Mouse (Mus musculus) neural tube, embryonic 15.5 days (tissue): ENCODE measurements around the gene Grin2a. TPM values are rescaled to one million over a fixed set of nuclear protein-coding genes. Genes with fewer than 3 reads are reported as not detected.

ENCODE experiments used
- ATAC-seq: fragments of 200-750 bp; cut with Nextera tagmentation; 2 replicates; pipeline ENCODE4 v1.8.0; 2017; ENCODE audit warnings: mild to moderate bottlenecking, moderate TSS enrichment, moderate library complexity; ENCODE audit not compliant: low FRiP score
- H3K27ac ChIP-seq: fragments of 300-500 bp; sonication (generic); replicated peaks from 2 replicates; pipeline ENCODE4 v1.5.1; 2015; ENCODE audit warnings: mild to moderate bottlenecking, inconsistent platforms
- H3K27me3 ChIP-seq: fragments of 300-500 bp; sonication (generic); replicated peaks from 2 replicates; pipeline ENCODE4 v1.6.1; 2015; ENCODE audit warnings: inconsistent platforms
- H3K36me3 ChIP-seq: fragments of 300-500 bp; sonication (generic); 2 replicates; pipeline ENCODE4 v1.6.1; 2015; ENCODE audit warnings: inconsistent platforms
- H3K4me1 ChIP-seq: fragments of 300-500 bp; sonication (generic); 2 replicates; pipeline ENCODE4 v1.6.1; 2015; ENCODE audit warnings: inconsistent platforms
- H3K4me2 ChIP-seq: fragments of 300-500 bp; sonication (generic); 2 replicates; pipeline ENCODE4 v1.6.1; 2015; ENCODE audit warnings: inconsistent platforms, mild to moderate bottlenecking, moderate library complexity
- H3K4me3 ChIP-seq: fragments of 300-500 bp; sonication (generic); replicated peaks from 2 replicates; pipeline ENCODE4 v1.5.1; 2015; ENCODE audit warnings: mild to moderate bottlenecking, inconsistent platforms
- H3K9ac ChIP-seq: fragments of 300-500 bp; sonication (generic); replicated peaks from 2 replicates; pipeline ENCODE4 v1.6.1; 2015; ENCODE audit warnings: mild to moderate bottlenecking, inconsistent platforms
- H3K9me3 ChIP-seq: fragments of 300-500 bp; sonication (generic); replicated peaks from 2 replicates; pipeline ENCODE4 v1.6.1; 2016; ENCODE audit warnings: inconsistent platforms
- WGBS: fragments of 180-500 bp; shearing (Covaris S2); methylation state at CpG from one replicate; pipeline ENCODE4 v1.1.7; 2015; ENCODE audit warnings: mixed read lengths; 5-methylcytosine and 5-hydroxymethylcytosine counted together
- polyA plus RNA-seq: library from polyadenylated mRNA; unstranded; fragments of >200 nt; fragmentation: Nextera tagmentation; extraction: Ambion mirVana; gene quantifications from 2 replicates; pipeline ENCODE4 v1.2.1, GENCODE M21; 2015

Gene Grin2a
- polyA plus RNA-seq, 1 experiment from 2014 or later = 15.6 TPM

DNA sequence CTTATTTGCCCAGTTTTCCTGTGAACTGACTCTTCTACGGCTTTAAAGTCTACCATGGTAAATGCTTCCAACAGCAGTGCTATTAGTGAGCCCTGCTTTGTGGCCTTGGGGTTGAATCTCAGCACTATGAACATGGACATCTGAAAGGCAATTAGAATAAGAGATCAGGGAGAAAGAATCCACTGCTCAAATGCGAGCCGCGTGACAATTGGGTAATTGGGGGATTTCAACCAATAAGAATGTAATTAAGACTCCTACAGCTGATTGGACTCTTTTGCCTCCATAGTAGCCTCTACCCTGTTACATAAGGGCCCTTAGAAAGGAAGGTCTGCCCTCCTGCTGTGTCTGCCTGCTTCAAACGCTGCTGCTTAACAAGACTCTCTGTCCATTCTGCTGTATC lies 315.4 kb downstream of the Grin2a start:
- Histone ChIP-seq H3K4me3 (no peak overlapping the region), H3K27me3 (no peaks in the 10 kb centered on the region), H3K9me3 (no peaks in the 10 kb centered on the region), H3K4me2 (no peak overlapping the region), H3K27ac (no peak overlapping the region), H3K9ac (no peak overlapping the region), H3K4me1 (peaks cover 13% of the 10 kb centered on the region), H3K36me3 (no peaks in the 10 kb centered on the region)
- 42% methylated on average over 5 of the region's 5 CpGs for WGBS
- no peak for ATAC-seq

DNA sequence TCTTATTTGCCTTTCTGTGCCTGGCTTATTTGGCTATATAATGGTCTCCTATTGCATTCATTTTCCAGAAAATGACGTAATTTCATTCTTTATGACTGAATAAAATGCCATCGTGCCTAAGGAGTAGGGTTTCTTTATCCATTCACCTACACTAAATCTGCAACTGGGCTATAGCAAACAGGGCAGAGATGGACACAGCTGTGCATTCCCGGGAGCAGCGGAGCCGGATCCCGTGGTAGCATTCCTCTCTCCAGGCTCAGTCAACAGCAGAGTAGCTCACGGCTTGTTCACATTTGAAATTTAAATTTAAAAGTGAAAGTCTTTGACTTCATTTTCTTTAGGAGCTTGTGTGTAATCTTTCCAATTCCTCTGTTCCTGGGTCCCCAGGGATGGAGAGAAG lies 316.6 kb downstream of the Grin2a start:
- H3K27me3 ChIP-seq = no peaks in the 10 kb centered on the region
- H3K4me3 ChIP-seq = no peak overlapping the region
- ATAC-seq = no peak
- peaks cover 13% of the 10 kb centered on the region for H3K4me1 ChIP-seq
- 51% methylated on average over 7 of the region's 7 CpGs for WGBS
- H3K9ac ChIP-seq = no peak overlapping the region
- no peaks in the 10 kb centered on the region for H3K36me3 ChIP-seq
- no peak overlapping the region for H3K27ac ChIP-seq
- no peak overlapping the region for H3K4me2 ChIP-seq
- H3K9me3 ChIP-seq = no peaks in the 10 kb centered on the region

DNA sequence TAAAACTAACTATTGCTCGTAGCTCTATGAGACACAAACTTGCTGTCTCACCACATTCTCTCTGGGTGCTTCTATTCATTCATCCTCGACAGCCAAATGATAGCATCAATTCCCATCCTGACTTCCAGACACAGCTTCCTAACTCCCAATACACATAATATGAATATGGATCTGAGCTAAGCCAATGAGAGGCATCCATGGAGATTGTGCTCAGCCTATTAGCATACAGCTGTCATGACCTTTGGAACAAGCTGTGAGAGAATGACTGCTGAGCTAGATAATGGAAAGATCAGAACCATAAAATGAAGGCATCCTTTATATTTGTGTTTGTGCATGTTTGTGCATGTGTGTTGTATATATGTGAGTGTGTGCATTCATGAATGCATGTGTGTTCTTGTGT lies 323.0 kb downstream of the Grin2a start:
- ATAC-seq = no peak
- 38% methylated on average over 2 of the region's 2 CpGs for WGBS
- H3K27ac ChIP-seq = no peak overlapping the region

DNA sequence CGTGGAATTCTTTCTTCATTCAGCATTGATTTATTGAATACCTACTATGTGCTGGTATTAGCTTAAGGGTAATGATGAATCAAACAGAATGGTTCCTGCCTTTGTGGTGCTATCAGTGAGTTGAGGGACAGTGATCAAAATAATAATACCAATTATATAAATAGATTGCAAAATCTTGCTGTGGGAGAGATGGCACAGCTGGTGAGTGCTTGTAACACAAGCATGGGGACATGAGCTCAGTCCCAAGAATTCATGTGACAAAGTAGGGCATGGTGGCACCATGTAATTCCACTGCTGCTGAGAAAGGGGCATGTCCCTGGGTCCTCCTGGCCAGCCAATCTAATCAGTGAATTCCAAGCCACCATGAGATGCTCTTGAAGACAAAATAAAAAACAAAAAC lies 324.1 kb downstream of the Grin2a start:
- no peak overlapping the region for H3K9ac ChIP-seq
- no peak overlapping the region for H3K4me2 ChIP-seq
- no peak for ATAC-seq
- no peaks in the 10 kb centered on the region for H3K27me3 ChIP-seq
- 82% methylated on average over 1 of the region's 1 CpGs for WGBS
- H3K27ac ChIP-seq = no peak overlapping the region
- no peaks in the 10 kb centered on the region for H3K9me3 ChIP-seq
- no peaks in the 10 kb centered on the region for H3K36me3 ChIP-seq
- H3K4me1 ChIP-seq = 0 out of 2 replicates have a peak, but pooled peaks cover 3% of the 10 kb centered on the region
- H3K4me3 ChIP-seq = no peak overlapping the region

More for the DNA sequence above, 323.0 kb downstream of the Grin2a start:
- H3K4me3 ChIP-seq = no peak overlapping the region
- no peaks in the 10 kb centered on the region for H3K27me3 ChIP-seq
- no peaks in the 10 kb centered on the region for H3K9me3 ChIP-seq
- no peaks in the 10 kb centered on the region for H3K36me3 ChIP-seq
- no peak overlapping the region for H3K9ac ChIP-seq
- H3K4me2 ChIP-seq = no peak overlapping the region
- 0 out of 2 replicates have a peak, but pooled peaks cover 3% of the 10 kb centered on the region for H3K4me1 ChIP-seq

DNA sequence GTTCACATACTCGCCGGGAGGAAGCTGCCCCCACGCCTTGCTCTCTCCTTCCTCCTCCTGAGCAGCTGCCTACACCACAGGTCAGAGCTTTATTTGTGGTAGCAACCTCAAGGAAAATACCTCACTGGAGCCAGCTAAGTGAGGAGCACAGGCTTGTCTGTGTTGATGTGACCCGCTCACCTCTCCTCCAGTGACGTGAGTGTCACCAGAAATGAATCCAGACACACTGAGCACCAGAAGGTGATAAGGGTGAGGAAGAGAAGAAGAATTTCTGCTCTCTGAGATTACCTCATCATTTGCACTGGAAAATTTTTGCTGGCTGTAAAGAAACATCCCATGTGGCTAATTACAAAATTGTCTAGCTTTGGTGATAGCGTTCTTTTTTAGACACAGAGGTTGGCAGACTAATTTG lies 324.6 kb downstream of the Grin2a start:
- Histone ChIP-seq H3K27me3 (no peaks in the 10 kb centered on the region), H3K27ac (no peak overlapping the region), H3K4me1 (0 out of 2 replicates have a peak, but pooled peaks cover 3% of the 10 kb centered on the region), H3K36me3 (no peaks in the 10 kb centered on the region), H3K9me3 (no peaks in the 10 kb centered on the region), H3K9ac (no peak overlapping the region), H3K4me2 (no peak overlapping the region), H3K4me3 (no peak overlapping the region)
- WGBS = 64% methylated on average over 6 of the region's 6 CpGs
- ATAC-seq = no peak

DNA sequence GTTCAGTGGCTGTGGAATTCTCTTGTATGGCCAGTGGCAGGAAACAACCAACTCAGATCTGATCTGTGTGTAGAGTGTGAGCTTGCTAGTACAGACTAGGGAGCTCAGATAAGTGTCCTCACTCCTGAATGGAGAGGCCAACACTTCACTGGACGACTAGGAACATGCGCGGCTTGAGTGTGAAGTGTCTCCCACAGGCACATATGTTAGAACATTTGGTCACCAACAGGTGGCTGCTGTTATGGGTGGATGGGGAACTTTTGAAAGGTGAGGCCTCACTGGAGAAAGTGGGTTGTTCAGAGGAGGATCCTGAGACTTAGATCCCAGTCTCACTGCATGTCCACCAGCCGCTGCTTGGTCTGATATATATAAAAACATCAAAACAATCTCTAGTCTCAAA lies 329.5 kb downstream of the Grin2a start:
- ATAC-seq = no peak
- Histone ChIP-seq H3K36me3 (no peaks in the 10 kb centered on the region), H3K27me3 (no peaks in the 10 kb centered on the region), H3K4me1 (no peaks in the 10 kb centered on the region), H3K4me2 (no peak overlapping the region), H3K9me3 (no peaks in the 10 kb centered on the region), H3K9ac (no peak overlapping the region), H3K4me3 (no peak overlapping the region), H3K27ac (no peak overlapping the region)
- WGBS = 91% methylated on average over 4 of the region's 4 CpGs

DNA sequence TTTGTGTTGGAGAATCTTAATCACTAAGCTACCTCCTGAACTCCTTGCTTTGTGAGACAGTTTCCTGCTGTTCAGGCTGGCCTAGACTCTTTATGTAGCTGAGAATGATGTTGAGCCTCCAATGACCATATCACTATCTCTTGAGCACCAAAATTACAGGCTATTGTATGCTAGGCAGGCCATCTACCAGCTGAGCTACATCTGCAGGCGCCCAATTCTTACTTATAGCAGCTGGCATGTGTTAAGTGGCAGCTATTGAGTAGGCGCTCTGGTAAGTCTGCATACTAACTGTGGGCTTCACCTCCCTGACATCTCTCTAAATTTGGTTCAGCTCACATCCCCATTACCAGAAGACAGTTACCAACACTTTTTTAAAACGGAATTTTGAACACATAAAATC lies 331.3 kb downstream of the Grin2a start:
- 80% methylated on average over 3 of the region's 3 CpGs for WGBS
- H3K27ac ChIP-seq = no peak overlapping the region
- no peak overlapping the region for H3K9ac ChIP-seq
- no peaks in the 10 kb centered on the region for H3K9me3 ChIP-seq
- no peaks in the 10 kb centered on the region for H3K4me1 ChIP-seq
- H3K36me3 ChIP-seq = no peaks in the 10 kb centered on the region
- no peak for ATAC-seq
- H3K4me3 ChIP-seq = no peak overlapping the region
- no peak overlapping the region for H3K4me2 ChIP-seq
- H3K27me3 ChIP-seq = no peaks in the 10 kb centered on the region

DNA sequence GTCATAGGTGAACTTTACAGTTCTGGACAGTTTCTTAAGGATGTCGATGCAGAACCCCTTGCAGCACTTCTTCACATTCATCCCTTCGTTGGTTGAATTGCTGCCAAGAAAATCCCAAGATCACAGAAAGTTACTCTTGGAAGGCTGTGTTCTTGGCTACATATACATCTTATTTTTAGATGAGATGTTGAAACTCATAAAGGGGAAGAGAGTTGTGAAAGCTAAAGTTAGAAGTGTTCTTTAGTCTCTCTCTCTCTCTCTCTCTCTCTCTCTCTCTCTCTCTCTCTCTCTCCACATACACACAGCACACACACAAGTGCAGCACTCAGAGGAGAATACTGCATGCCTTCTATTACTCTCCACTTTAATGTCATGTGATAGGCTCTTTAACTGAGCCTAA lies 331.9 kb downstream of the Grin2a start:
- no peaks in the 10 kb centered on the region for H3K4me1 ChIP-seq
- no peaks in the 10 kb centered on the region for H3K9me3 ChIP-seq
- ATAC-seq = no peak
- no peak overlapping the region for H3K9ac ChIP-seq
- H3K27ac ChIP-seq = no peak overlapping the region
- no peak overlapping the region for H3K4me3 ChIP-seq
- no peak overlapping the region for H3K4me2 ChIP-seq
- WGBS = 91% methylated on average over 2 of the region's 2 CpGs
- H3K36me3 ChIP-seq = no peaks in the 10 kb centered on the region
- H3K27me3 ChIP-seq = no peaks in the 10 kb centered on the region

DNA sequence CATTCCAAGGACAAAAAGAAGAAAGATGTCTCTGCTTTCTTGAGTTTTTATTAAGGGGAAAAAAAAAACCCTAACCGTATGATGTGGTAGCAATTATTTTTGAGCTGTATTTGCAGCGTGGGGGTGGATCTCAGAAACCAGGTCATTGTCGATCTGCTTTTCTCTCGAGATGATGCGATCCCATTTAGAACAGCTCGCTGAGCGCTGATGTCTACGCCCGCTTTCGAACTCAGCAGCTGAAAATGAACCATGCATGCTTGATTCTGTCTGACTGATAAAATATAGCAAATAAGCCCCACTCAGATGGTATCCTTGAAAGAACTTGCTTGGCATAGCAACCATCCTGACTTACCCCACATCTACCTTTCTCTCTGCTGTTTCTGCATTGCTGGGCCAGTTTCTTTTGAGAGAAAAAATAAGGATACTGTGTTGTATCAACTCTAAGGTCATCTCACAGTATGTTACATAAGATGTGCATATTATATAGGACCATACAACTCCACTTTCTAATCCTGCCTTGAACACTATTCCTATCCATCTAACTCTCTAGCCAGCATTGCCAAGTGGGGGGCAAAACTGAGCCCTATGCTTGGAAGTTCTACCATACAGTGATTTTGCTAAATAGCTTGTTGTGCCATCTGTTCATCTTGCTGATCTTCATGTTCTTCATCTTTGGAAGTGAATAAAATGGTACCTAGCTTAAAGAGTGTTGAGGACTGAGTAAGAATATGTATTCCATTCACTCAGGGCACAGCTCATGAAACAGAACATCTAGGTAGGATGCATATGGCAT lies 369.5 kb downstream of the Grin2a start:
- H3K4me3 ChIP-seq = no peak overlapping the region
- no peak overlapping the region for H3K4me2 ChIP-seq
- no peaks in the 10 kb centered on the region for H3K27me3 ChIP-seq
- H3K27ac ChIP-seq = no peak overlapping the region
- no peak for ATAC-seq
- 82% methylated on average over 10 of the region's 10 CpGs for WGBS
- H3K4me1 ChIP-seq = no peaks in the 10 kb centered on the region
- no peaks in the 10 kb centered on the region for H3K36me3 ChIP-seq
- H3K9me3 ChIP-seq = no peaks in the 10 kb centered on the region
- no peak overlapping the region for H3K9ac ChIP-seq

DNA sequence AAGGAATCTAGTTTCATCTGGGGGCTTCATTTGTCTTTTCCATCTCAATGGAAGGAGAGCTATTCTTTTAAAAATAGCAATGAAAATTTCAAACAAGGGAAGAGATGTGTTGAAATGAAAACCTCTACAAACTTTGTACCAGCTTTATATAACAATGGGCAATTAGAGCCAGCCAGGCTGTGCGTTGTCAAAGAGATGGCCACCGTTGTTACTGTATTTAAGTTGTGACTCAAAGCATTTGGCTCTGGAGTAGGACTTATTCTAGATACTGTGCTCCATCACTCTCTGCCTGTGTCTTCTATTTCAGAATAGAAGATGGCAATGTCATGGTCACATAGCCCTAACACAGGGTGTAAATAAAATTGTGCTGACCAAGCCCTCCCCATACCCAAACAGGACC lies 371.0 kb downstream of the Grin2a start:
- Histone ChIP-seq H3K4me3 (no peak overlapping the region), H3K27me3 (no peaks in the 10 kb centered on the region), H3K27ac (no peak overlapping the region), H3K36me3 (no peaks in the 10 kb centered on the region), H3K9ac (no peak overlapping the region), H3K4me2 (no peak overlapping the region), H3K4me1 (no peaks in the 10 kb centered on the region), H3K9me3 (no peaks in the 10 kb centered on the region)
- no peak for ATAC-seq
- WGBS = 91% methylated on average over 2 of the region's 2 CpGs

DNA sequence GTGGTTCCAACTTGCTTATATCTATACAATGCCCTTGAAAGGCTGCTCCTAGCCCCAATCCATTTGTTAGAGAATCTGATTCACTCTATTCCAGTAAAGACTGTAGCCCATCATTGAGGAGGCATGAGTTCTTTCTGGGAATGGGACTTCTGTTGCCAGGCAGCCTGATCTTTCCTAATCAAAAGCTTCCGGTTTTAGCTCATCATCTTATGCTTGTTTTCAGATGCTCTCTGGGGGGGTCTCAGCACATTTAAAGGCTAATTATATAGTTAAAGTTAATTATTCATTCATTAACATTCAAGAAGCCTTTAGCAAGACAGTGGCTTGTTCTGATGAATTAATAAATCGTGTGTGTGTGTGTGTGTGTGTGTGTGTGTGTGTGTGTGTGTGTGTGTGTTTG lies 377.2 kb downstream of the Grin2a start:
- no peaks in the 10 kb centered on the region for H3K27me3 ChIP-seq
- no peaks in the 10 kb centered on the region for H3K4me1 ChIP-seq
- no peak overlapping the region for H3K9ac ChIP-seq
- no peak overlapping the region for H3K4me2 ChIP-seq
- no peak for ATAC-seq
- 52% methylated on average over 2 of the region's 2 CpGs for WGBS
- no peak overlapping the region for H3K4me3 ChIP-seq
- H3K36me3 ChIP-seq = no peaks in the 10 kb centered on the region
- H3K9me3 ChIP-seq = no peaks in the 10 kb centered on the region
- no peak overlapping the region for H3K27ac ChIP-seq

DNA sequence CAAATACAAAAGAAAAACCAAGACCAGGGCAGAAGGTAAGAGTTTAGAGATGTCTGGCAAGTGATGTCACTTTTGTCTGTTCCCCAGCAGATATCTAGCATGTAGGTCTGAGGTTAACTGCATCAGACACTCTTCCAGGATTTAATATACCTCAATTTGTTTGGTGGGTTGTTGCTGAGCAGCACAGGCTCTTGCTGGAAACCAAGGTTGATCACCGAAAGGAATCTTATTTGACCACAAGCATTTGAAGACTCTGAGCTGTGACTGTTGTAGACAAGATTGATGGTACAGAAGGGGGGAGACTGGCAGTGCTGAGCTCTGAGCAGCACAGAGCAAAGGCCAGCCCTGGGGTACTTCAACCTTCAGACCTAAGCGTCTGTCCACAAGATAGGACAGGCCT lies 378.1 kb downstream of the Grin2a start:
- Histone ChIP-seq H3K36me3 (no peaks in the 10 kb centered on the region), H3K27ac (no peak overlapping the region), H3K4me2 (no peak overlapping the region), H3K4me1 (no peaks in the 10 kb centered on the region), H3K4me3 (no peak overlapping the region), H3K27me3 (no peaks in the 10 kb centered on the region), H3K9ac (no peak overlapping the region), H3K9me3 (no peaks in the 10 kb centered on the region)
- no peak for ATAC-seq
- 96% methylated on average over 2 of the region's 2 CpGs for WGBS
